Mouse (Mus musculus) hindbrain, embryonic 11.5 days (tissue): ENCODE measurements around the gene Ash1l. TPM values are rescaled to one million over a fixed set of nuclear protein-coding genes. Genes with fewer than 3 reads are reported as not detected.

Experiments
- ATAC-seq: fragments of 200-750 bp; cut with Nextera tagmentation; 2 replicates; pipeline ENCODE4 v1.8.0; 2017; ENCODE audit warnings: mild to moderate bottlenecking, moderate TSS enrichment, moderate library complexity; ENCODE audit not compliant: low FRiP score
- DNase-seq: peaks from one replicate; pipeline ENCODE4 v3.0.0-alpha.2; 2015; ENCODE audit warnings: low spot score
- H3K27ac ChIP-seq: fragments of 300-500 bp; sonication (generic); 2 replicates; pipeline ENCODE4 v1.5.1; 2014; ENCODE audit warnings: mild to moderate bottlenecking, low read depth, low read length
- H3K27me3 ChIP-seq: fragments of 300-500 bp; sonication (generic); 2 replicates; pipeline ENCODE4 v1.6.1; 2014; ENCODE audit warnings: mild to moderate bottlenecking, low read length, moderate library complexity, mixed read lengths; ENCODE audit not compliant: control insufficient read depth, insufficient read depth
- H3K36me3 ChIP-seq: fragments of 300-500 bp; sonication (generic); 2 replicates; pipeline ENCODE4 v1.6.1; 2014; ENCODE audit warnings: mild to moderate bottlenecking, low read length, moderate library complexity, mixed read lengths; ENCODE audit not compliant: control insufficient read depth, insufficient read depth
- H3K4me1 ChIP-seq: fragments of 300-500 bp; sonication (generic); replicated peaks from 2 replicates; pipeline ENCODE4 v1.6.1; 2014; ENCODE audit warnings: low read length, mixed read lengths; ENCODE audit not compliant: control insufficient read depth, insufficient read depth
- H3K4me2 ChIP-seq: fragments of 300-500 bp; sonication (generic); replicated peaks from 2 replicates; pipeline ENCODE4 v1.6.1; 2014; ENCODE audit warnings: mild to moderate bottlenecking, low read depth, low read length
- H3K4me3 ChIP-seq: fragments of 300-500 bp; sonication (generic); 2 replicates; pipeline ENCODE4 v1.5.1; 2014; ENCODE audit warnings: low read depth, low read length
- H3K9ac ChIP-seq: fragments of 300-500 bp; sonication (generic); 2 replicates; pipeline ENCODE4 v1.6.1; 2014; ENCODE audit warnings: low read depth, low read length
- H3K9me3 ChIP-seq: fragments of 300-500 bp; sonication (generic); 2 replicates; pipeline ENCODE4 v1.6.1; 2016; ENCODE audit warnings: low read length; ENCODE audit not compliant: control insufficient read depth
- WGBS: fragments of 180-500 bp; shearing (Covaris S2); extraction: QIAGEN DNeasy Blood & Tissue Kit; methylation state at CpG from one replicate; pipeline ENCODE4 v1.1.7; 2014; 5-methylcytosine and 5-hydroxymethylcytosine counted together
- polyA plus RNA-seq: library from polyadenylated mRNA; unstranded; fragments of >200 nt; fragmentation: Nextera tagmentation; extraction: Ambion mirVana; gene quantifications from 2 replicates; pipeline ENCODE4 v1.2.1, GENCODE M21; 2014

Ash1l gene
- polyA plus RNA-seq, 1 experiment from 2014 or later, result 22.9 TPM

DNA sequence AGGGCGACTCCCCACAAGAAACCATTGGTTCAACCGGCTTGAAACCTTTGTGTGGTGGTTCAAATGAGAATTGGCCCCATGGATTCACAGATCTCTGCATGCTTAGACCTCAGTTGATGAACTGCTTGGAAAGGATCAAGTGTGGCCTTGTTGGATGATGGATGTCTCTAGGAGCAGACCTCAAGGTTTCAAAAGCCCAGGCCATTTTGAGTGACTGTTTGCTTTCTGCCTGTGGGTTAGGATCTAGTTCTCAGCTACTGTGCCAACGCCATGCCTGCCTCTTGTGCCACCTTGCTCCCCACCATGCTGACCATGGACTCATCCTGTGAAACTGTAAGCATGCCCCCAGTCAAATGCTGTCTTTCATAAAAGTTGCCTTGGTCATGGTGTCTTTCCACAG, 175.6 kb downstream of the Ash1l start:
- no peak overlapping the region for H3K9ac ChIP-seq
- 90% methylated on average over 3 of the region's 3 CpGs for WGBS
- H3K27me3 ChIP-seq, result no peaks in the 10 kb centered on the region
- DNase-seq (no peak), ATAC-seq (no peak)
- no peak overlapping the region for H3K4me3 ChIP-seq
- H3K4me1 ChIP-seq, result no peaks in the 10 kb centered on the region
- H3K27ac ChIP-seq, result no peak overlapping the region
- no peaks in the 10 kb centered on the region for H3K36me3 ChIP-seq
- no peak overlapping the region for H3K4me2 ChIP-seq
- no peaks in the 10 kb centered on the region for H3K9me3 ChIP-seq

Other genes with a start within 250 kb of the Ash1l start
- 44.6 and 48.4 TPM in 2 replicates for gene Rit1, start 233.8 kb upstream of the Ash1l start, polyA plus RNA-seq
- gene Syt11, start 175.5 kb upstream of the Ash1l start, polyA plus RNA-seq, result 137 and 151 TPM in 2 replicates
- 14.8 and 15.3 TPM in 2 replicates for gene Gon4l, start 115.4 kb upstream of the Ash1l start, polyA plus RNA-seq
- gene Msto1, start 36.6 kb upstream of the Ash1l start, polyA plus RNA-seq, result 47.4 and 49.8 TPM in 2 replicates
- 145 and 167 TPM in 2 replicates for gene Dap3, start 559 bp downstream of the Ash1l start, polyA plus RNA-seq
- 28.7 and 35.4 TPM in 2 replicates for gene Rusc1, start 142.7 kb downstream of the Ash1l start, polyA plus RNA-seq
- 0.08 TPM in 1 of 2 replicates, not detected in the other for gene Gm43738, start 150.5 kb downstream of the Ash1l start, polyA plus RNA-seq
- 390 and 392 TPM in 2 replicates for gene Fdps, start 151.3 kb downstream of the Ash1l start, polyA plus RNA-seq
- gene Pklr, start 185.5 kb downstream of the Ash1l start, polyA plus RNA-seq, result 1.6 and 2.0 TPM in 2 replicates
- gene Hcn3, start 209.6 kb downstream of the Ash1l start, polyA plus RNA-seq, result 3.6 and 4.5 TPM in 2 replicates
- gene Clk2, start 214.2 kb downstream of the Ash1l start, polyA plus RNA-seq, result 27.6 and 30.6 TPM in 2 replicates
- gene Scamp3, start 226.9 kb downstream of the Ash1l start, polyA plus RNA-seq, result 85.9 and 90.4 TPM in 2 replicates
- 18.5 and 19.8 TPM in 2 replicates for gene Fam189b, start 232.5 kb downstream of the Ash1l start, polyA plus RNA-seq